Mouse (Mus musculus): ENCODE results near the gene Fmo6.

GRCm38 (mm10) chr1:162914932-162915556 lies 22.3 kb downstream of the Fmo6 start:
- TF ChIP-seq POLR2A (IDR thresholded peaks at IDR 0.05; ENCODE audit: borderline replicate concordance, extremely low read depth, insufficient read depth, insufficient read length, poor library complexity, severe bottlenecking) = no peak
- no peak for TF ChIP-seq CTCF (IDR thresholded peaks at IDR 0.05; ENCODE audit: borderline replicate concordance, extremely low read depth, insufficient read depth, insufficient read length)
